Mouse (Mus musculus) layer of hippocampus, postnatal 14 days (tissue): ENCODE data around the gene Ace. TPM values are rescaled to one million over a fixed set of nuclear protein-coding genes. Genes with fewer than 3 reads are reported as not detected.

ENCODE experiments used
- DNase-seq, 2 experiments: peaks; one replicate each; pipeline ENCODE4 v3.0.0; 2021 to 2022; ENCODE audit warnings: low spot score in 2 of 2, mixed read lengths in 1 of 2
- total RNA-seq, 2 experiments: library from RNA; stranded (reverse); gene quantifications; 2 replicates each; pipeline ENCODE4 v1.2.3; 2021

Ace gene
- total RNA-seq, 2 experiments from 2014 or later, result 8.4 to 16.4 TPM

DNA sequence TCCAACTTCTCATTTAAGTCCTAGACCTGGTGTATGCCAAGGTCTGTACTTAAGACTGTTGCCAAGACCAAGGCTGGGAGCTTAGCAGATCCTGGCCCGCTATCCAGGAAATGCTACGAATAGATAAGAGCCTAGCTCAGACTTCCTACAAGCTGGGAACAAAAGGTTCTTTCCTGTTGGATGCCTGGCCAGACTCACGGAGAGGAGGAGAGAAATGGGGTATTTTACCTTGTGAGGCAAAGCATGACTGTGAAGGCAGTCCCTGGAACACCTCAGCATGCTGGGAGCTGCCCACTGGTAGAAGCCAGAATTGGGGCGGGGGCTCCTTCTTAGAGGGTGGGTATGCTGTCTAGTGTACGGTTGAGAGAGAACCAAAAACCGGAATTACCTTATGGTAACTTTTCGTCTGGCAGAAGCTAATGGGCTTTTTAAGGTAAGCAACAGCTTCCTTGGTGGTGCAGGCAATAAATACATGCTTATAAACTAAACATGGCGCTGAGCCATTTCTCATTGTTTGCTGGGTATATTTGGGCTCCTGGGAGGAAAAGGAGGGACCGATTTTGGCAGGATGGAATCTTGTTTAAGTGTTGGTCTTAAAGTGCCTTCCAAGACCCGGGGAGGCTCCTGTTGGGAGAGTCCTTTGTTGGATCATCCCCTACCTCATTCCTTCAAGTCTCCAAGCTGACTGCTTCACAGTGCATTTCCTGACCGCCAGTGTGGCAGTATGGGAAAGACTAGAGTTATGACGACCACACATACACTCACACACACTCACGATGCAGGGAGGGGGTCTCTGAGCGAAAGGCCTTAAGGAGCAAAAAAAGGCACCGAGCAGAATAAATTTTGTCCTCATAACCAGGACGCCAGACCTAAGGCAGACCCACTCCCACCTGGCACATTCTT lies 22.7 kb upstream of the Ace start:
- no peak for DNase-seq

GRCm38 (mm10) chr11:105946694-105947154 lies 21.0 kb upstream of the Ace start:
- DNase-seq, result no peak

DNA sequence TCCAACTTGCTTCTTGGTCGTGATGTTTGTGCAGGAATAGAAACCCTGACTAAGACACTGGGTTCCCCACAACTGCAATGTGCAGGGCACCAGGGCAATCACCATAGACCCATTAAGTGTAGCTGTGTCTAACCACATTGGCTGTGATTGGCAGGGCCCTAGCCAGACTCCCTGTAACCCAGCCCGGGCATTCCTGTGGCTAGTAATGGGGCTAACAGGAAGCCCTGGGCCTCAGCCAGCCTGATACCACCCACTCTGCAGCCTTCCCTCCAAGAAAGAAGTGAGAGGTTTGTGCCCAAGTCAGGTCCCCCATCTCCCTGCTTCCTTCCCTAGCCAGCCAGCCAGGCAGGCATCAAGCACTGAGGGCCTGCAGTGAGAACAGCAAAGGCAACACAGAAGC lies 19.5 kb upstream of the Ace start:
- DNase-seq, result no peak

GRCm38 (mm10) chr11:105950519-105950918 lies 17.2 kb upstream of the Ace start:
- DNase-seq, result no peak

GRCm38 (mm10) chr11:105951601-105952044 lies 16.1 kb upstream of the Ace start:
- no peak for DNase-seq

GRCm38 (mm10) chr11:105952111-105952510 lies 15.6 kb upstream of the Ace start:
- no peak for DNase-seq

DNA sequence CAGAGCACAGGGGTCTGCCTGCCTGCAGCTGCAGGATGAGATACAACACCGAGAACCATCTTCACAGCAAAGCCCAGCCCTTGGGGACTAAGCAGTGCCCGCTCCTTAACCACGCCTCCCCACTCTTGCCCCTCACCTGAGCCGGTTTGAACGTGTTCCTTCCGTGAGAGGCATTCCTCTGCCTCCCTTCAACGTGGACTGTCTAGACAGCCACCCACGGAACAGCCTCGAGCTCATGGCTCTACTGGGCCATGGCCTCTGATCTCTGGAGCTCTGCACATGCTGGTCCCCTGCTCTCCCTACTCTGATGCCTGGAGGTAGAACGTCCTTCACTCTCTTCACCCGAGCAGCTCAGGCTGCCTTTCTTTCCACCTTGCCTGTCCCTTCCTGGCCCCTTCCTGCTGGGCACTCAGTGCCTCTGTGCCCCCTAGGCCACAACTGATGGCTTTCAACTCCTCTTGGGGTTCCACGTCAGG lies 14.8 kb upstream of the Ace start, which contains the start of gene Cyb561:
Gene Cyb561, minus strand, starts transcription at position 426 of the 476 bp plus-strand sequence.
- no peak for DNase-seq

DNA sequence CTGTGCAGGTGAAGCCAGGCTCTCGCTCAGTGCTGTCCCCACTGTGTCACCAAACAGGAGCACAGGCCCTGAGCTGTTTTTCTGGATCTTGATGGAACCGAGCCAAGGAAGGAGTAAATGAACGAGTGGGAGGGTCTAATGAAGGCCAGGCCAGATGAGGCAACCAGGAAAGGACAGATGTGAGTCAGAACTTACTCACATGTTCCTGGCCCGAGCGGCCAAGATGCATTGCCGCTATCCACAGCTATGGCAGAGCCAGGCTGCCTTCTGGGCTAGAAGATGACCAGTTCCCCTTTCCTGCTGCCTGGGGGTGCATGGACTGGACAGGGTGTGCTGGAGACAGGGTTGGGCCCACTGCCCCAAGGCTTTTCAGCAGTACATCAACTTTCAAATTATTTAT lies 14.3 kb upstream of the Ace start:
- no peak for DNase-seq

- no peak for DNase-seq
These were observed 11.8 kb upstream of the Ace start for GRCm38 (mm10) chr11:105955815-105956430.

GRCm38 (mm10) chr11:105957501-105957900 lies 10.2 kb upstream of the Ace start:
- DNase-seq, result no peak

GRCm38 (mm10) chr11:105958566-105958965 lies 9.2 kb upstream of the Ace start:
- DNase-seq, result no peak

DNA sequence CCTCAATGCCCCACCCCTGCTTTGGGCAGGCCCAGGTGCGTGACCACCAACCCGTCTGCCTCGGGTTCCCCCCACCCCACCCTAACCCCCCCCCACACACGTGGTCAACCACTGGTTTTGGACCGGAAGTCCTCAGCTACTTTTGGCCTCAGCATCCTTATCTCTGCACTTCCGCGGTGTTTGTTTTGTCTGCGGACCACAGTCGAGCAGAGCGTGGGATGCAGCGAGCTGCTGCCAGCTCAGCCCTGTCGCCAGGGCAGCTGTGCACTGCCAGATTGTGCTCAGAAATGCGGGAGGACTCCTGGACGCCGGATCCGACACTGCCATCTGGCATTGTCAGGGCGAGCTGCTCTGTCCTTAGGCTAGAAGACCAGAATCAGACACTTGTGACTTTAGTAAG lies 8.4 kb upstream of the Ace start:
- peak in 1 of 2 experiments; percentile 37 for DNase-seq

DNA sequence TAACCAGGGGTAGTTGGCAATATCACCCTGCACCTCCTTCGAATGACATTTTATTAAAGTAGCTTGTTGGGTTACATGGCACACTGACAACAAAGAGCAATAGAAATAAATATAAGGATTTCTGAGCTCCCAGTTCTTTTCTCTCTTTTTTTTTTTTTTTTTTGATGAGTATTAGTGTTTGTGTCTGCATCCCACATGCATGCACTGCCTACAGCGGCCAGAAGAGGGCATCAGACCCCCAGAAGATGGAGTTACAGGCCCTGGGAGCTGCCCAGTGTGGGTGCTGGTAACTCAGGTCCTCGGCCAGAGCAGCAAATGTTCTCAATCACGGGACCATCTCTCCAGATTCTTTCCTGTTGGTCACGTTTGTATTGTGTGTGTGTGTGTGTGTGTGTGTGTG lies 3.1 kb upstream of the Ace start:
- no peak for DNase-seq

DNA sequence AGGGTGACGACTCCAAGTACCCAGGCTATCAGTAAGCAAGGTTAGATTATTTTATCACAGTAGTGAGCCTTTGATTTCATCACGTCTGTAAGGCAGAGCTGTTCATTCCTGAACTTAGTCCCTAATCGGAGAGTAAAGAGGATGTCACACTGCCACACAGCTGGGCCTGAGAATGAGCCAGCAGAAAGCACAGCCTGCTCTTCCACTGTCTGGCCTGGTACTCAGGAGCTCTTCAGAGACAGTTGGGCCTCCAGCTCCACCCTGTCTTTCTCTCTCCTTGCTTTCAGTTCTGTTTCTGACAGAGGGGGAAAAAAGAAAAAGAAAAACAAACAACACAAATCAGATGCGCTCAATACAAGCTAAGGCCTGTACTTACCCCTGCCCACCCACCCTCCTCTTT lies 1.5 kb upstream of the Ace start:
- DNase-seq, result no peak

GRCm38 (mm10) chr11:105968948-105969347 lies 1.2 kb downstream of the Ace start:
- no peak for DNase-seq

DNA sequence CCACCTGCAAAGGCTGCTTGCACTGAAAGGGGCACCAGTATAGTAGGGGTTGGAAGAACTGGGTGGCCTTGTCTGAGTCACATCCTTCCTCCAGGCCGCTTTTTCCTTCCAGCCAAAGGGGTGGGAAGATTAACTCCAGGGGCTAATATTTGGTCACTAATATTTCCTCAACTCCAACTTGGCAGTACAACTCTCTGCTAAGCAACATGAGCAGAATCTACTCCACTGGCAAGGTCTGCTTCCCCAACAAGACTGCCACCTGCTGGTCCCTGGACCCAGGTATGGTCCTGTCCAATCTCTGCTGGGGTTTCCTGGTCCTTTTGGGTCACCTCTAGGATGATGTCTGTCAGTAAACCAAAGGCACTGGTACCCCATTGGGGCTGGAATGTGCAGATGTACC lies 1.8 kb downstream of the Ace start:
- DNase-seq, result no peak

GRCm38 (mm10) chr11:105974593-105974992 lies 6.8 kb downstream of the Ace start:
- no peak for DNase-seq

- DNase-seq, result no peak
These were observed 7.3 kb downstream of the Ace start for GRCm38 (mm10) chr11:105975050-105975449.

DNA sequence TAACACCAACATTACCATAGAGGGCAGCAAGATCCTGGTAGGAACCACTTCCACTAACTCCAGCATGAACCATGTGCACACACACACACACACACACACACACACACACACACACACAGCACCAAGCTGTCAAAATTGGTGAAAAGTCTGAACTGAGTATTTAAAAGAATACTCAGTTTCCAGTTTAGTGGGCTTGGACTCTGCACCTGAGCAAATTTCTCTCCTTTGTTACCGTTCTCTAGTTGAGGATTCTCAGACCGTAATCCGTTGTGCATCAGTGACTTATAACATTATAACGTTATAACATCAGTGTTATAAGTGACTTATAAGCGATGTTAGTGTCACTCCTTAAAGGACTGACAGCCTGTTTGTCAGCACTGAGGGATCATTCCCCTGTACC lies 7.9 kb downstream of the Ace start:
- no peak for DNase-seq

DNA sequence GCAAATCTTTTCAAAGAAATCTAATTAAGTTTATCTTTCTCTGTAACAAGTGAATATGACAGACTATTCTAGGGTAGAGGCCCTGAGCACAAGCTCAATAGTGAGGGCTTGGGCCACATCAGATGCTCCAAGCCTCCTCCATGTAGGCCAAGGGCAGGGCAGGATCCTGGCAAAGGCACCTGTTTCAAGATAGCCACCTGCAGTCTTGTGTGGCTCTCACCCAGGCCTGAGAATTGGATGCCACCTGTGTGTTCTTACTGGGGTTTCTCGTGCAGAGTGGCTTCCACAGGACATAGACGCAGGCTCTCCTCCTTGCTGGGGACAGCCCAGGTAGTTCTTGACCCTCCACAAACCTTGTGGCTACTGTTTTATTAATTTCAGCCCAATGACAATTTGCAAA lies 10.5 kb downstream of the Ace start:
- DNase-seq, result no peak

GRCm38 (mm10) chr11:105978634-105979033 lies 10.9 kb downstream of the Ace start:
- no peak for DNase-seq

DNA sequence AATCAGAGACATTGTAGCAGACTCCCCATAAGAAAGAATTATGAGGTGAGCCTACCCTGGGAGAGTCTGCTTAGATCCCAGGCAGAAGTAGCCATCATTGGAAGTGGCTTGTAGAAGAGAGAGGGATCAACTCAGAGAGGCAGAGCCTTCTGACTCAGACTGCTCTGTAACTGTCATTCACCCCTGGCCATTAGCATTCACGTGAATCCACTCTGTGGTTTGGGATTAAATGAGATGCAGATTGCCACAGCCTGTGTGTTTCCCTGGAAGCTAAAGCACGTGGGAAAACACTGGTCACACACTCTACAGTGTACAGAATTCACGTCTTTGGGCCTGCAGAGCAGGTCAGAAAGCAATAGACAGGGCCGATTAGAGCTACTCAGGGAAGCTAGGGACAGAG lies 16.7 kb downstream of the Ace start:
- no peak for DNase-seq
